Mouse (Mus musculus): ENCODE data around the gene Tyms. TPM values are rescaled to one million over a fixed set of nuclear protein-coding genes. Genes with fewer than 3 reads are reported as not detected.
"Not testable (repeated sequence)": the region's sequence is repeated elsewhere in the genome, so short reads cannot be mapped to it uniquely, and the experiment has no call there.

Gene Tyms
- polyA plus RNA-seq, 1 experiment from 2014 or later = 80.9 TPM

DNA sequence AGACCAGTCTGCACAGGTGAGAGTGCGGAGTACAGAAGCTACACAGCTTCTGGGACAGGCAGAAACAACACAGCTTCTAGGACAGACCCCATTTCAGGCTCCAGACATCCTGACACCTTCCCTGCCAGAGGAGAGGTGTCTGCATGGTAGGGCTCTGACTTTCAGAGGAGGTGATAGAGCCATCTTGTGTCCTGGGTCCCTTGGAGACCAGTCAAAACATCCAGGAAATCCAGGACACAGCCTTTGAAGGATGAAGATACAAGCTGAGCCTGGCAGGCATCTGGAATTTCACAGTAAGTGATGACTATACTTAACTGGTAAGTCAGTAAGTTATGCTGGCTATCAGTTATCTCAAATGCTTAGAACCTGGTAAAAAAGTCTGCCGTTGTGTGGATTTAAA lies 36.3 kb downstream of the Tyms start:
- not testable (repeated sequence) for H3K9me3 ChIP-seq (ENCODE audit: control insufficient read depth); H3K36me3 ChIP-seq (ENCODE audit: control insufficient read depth, insufficient read depth); ATAC-seq; H3K9ac ChIP-seq (ENCODE audit: low read depth, low read length); H3K4me1 ChIP-seq (replicated peaks; ENCODE audit: control insufficient read depth, insufficient read depth, low read length); H3K27me3 ChIP-seq (replicated peaks; ENCODE audit: control insufficient read depth, insufficient read depth, low read length); H3K4me2 ChIP-seq (replicated peaks; ENCODE audit: low read depth); H3K27ac ChIP-seq (ENCODE audit: low read depth, low read length); H3K4me3 ChIP-seq (ENCODE audit: low read depth, low read length)
- 84% methylated on average over 2 of the region's 2 CpGs for WGBS

- ATAC-seq; H3K4me1 ChIP-seq (replicated peaks; ENCODE audit: control insufficient read depth, insufficient read depth, low read length); H3K27me3 ChIP-seq (replicated peaks; ENCODE audit: control insufficient read depth, insufficient read depth, low read length); H3K9me3 ChIP-seq (ENCODE audit: control insufficient read depth); H3K4me2 ChIP-seq (replicated peaks; ENCODE audit: low read depth); H3K9ac ChIP-seq (ENCODE audit: low read depth, low read length); H3K36me3 ChIP-seq (ENCODE audit: control insufficient read depth, insufficient read depth); H3K27ac ChIP-seq (ENCODE audit: low read depth, low read length); H3K4me3 ChIP-seq (ENCODE audit: low read depth, low read length): not testable (repeated sequence)
- 63% methylated on average over 4 of the region's 4 CpGs for WGBS
Measured at GRCm38 (mm10) chr5:30035862-30036261, 37.6 kb downstream of the Tyms start.

- WGBS = 44% methylated on average over 2 of the region's 2 CpGs
- no peak overlapping the region for H3K27ac ChIP-seq (ENCODE audit: low read depth, low read length)
- ATAC-seq = no peak
Measured at GRCm38 (mm10) chr5:30014580-30014979, 58.8 kb downstream of the Tyms start.

DNA sequence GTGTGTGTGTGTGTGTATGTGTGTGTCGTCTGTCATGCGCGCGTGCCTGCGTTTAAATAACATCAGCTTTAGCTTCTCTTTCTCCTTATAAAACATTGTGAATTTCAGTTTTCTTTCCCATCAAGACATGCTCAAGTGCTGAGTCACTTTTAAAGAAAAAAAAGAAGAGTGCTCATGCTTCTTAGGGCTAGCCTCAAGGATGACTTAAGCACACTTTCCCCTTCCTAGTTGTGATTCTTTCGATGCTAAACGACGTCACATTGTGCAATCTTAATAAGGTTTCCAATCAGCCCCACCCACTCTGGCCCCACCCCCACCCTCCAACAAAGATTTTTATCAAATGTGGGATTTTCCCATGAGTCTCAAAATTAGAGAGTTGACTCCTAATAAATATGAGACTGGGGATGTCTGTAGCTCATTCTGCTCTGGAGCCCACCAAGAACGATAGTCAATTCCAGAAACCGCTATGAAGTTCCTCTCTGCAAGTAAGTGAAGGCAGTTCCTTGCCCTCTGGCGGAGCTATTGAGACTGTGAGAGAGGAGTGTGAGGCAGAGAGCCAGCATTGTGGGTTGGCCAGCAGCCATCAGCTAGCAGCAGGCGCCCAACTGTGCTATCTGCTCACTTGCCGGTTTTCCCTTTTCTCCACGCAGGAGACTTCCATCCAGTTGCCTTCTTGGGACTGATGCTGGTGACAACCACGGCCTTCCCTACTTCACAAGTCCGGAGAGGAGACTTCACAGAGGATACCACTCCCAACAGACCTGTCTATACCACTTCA lies 60.5 kb downstream of the Tyms start, which contains the start of gene Il6:
Gene Il6 (plus strand): TSS at position 389 of the 778 bp plus-strand sequence.
- Histone ChIP-seq H3K4me1 (replicated peaks; ENCODE audit: control insufficient read depth, insufficient read depth, low read length) (no peaks in the 10 kb centered on the region), H3K9ac (ENCODE audit: low read depth, low read length) (no peak within 1 kb of the TSS), H3K9me3 (ENCODE audit: control insufficient read depth) (no peaks in the 10 kb centered on the region), H3K4me2 (replicated peaks; ENCODE audit: low read depth) (peak within 1 kb of the TSS; percentile 10), H3K36me3 (ENCODE audit: control insufficient read depth, insufficient read depth) (no peaks in the 10 kb centered on the region), H3K4me3 (ENCODE audit: low read depth, low read length) (no peak within 1 kb of the TSS), H3K27ac (ENCODE audit: low read depth, low read length) (no peak within 1 kb of the TSS), H3K27me3 (replicated peaks; ENCODE audit: control insufficient read depth, insufficient read depth, low read length) (no peaks in the 10 kb centered on the region)
- 50% methylated on average over 16 of the region's 16 CpGs for WGBS
- no peak for ATAC-seq
- TF ChIP-seq CTCF (IDR thresholded peaks at IDR 0.05; ENCODE audit: low read depth) = peak; percentile 68

More at GRCm38 (mm10) chr5:30014580-30014979, 58.8 kb downstream of the Tyms start:
- Histone ChIP-seq H3K4me2 (replicated peaks; ENCODE audit: low read depth) (no peak overlapping the region), H3K4me3 (ENCODE audit: low read depth, low read length) (no peak overlapping the region), H3K9ac (ENCODE audit: low read depth, low read length) (no peak overlapping the region), H3K27me3 (replicated peaks; ENCODE audit: control insufficient read depth, insufficient read depth, low read length) (no peaks in the 10 kb centered on the region), H3K9me3 (ENCODE audit: control insufficient read depth) (no peaks in the 10 kb centered on the region), H3K36me3 (ENCODE audit: control insufficient read depth, insufficient read depth) (no peaks in the 10 kb centered on the region), H3K4me1 (replicated peaks; ENCODE audit: control insufficient read depth, insufficient read depth, low read length) (no peaks in the 10 kb centered on the region)
- peak; percentile 75 for TF ChIP-seq CTCF (IDR thresholded peaks at IDR 0.05; ENCODE audit: low read depth)

Other genes with a start within 250 kb of the Tyms start
- 0.17 and 0.34 TPM in 2 replicates for gene Il6, start 60.5 kb downstream of the Tyms start, polyA plus RNA-seq (2015; fragmentation: Nextera tagmentation; extraction: Ambion mirVana)
- gene Garem2, start 31.5 kb upstream of the Tyms start, polyA plus RNA-seq (2015; fragmentation: Nextera tagmentation; extraction: Ambion mirVana) = 0.20 TPM in 2 replicates
- gene 3110082J24Rik, start 32.5 kb upstream of the Tyms start, polyA plus RNA-seq (2015; fragmentation: Nextera tagmentation; extraction: Ambion mirVana) = not detected in 2 replicates
- 301 and 307 TPM in 2 replicates for gene Hadha, start 81.5 kb upstream of the Tyms start, polyA plus RNA-seq (2015; fragmentation: Nextera tagmentation; extraction: Ambion mirVana)
- 392 and 420 TPM in 2 replicates for gene Hadhb, start 81.6 kb upstream of the Tyms start, polyA plus RNA-seq (2015; fragmentation: Nextera tagmentation; extraction: Ambion mirVana)
- gene Adgrf3, start 132.1 kb upstream of the Tyms start, polyA plus RNA-seq (2015; fragmentation: Nextera tagmentation; extraction: Ambion mirVana) = 0.07 TPM in 1 of 2 replicates, not detected in the other
- 66.2 and 78.5 TPM in 2 replicates for gene Selenoi, start 159.0 kb upstream of the Tyms start, polyA plus RNA-seq (2015; fragmentation: Nextera tagmentation; extraction: Ambion mirVana)
- gene Drc1, start 207.8 kb upstream of the Tyms start, polyA plus RNA-seq (2015; fragmentation: Nextera tagmentation; extraction: Ambion mirVana) = 0.72 and 1.1 TPM in 2 replicates

Measured in intestine, postnatal 0 days (tissue).